Mouse (Mus musculus) hindlimb bud, embryonic 11.5 days (tissue): ENCODE measurements around the gene Cmtr2.

Experiments
- DNase-seq: peaks from one replicate; pipeline ENCODE4 v3.0.0-alpha.2; 2012; ENCODE audit warnings: low read depth, low spot score; ENCODE audit errors: extremely low spot score

Cmtr2 gene

GRCm38 (mm10) chr8:110215365-110215764 is at the start of gene Cmtr2:
Gene Cmtr2 (plus strand): TSS chr8:110215665.
- no peak for DNase-seq

- no peak for DNase-seq
These were observed 49.2 kb upstream of the Cmtr2 start for GRCm38 (mm10) chr8:110166270-110166669.

GRCm38 (mm10) chr8:110168046-110168445 is 47.4 kb upstream of the Cmtr2 start, which contains the start of gene Calb2:
Gene Calb2 (minus strand): TSS chr8:110168210.
- no peak for DNase-seq

- no peak for DNase-seq
These were observed 43.3 kb upstream of the Cmtr2 start for GRCm38 (mm10) chr8:110172161-110172560.

GRCm38 (mm10) chr8:110174826-110175225 is 40.6 kb upstream of the Cmtr2 start:
- DNase-seq, result no peak

GRCm38 (mm10) chr8:110177359-110178155 is 37.9 kb upstream of the Cmtr2 start:
- no peak for DNase-seq

GRCm38 (mm10) chr8:110182735-110183367 is 32.6 kb upstream of the Cmtr2 start:
- DNase-seq, result no peak

GRCm38 (mm10) chr8:110183748-110184147 is 31.7 kb upstream of the Cmtr2 start:
- no peak for DNase-seq

GRCm38 (mm10) chr8:110185538-110185937 is 29.9 kb upstream of the Cmtr2 start:
- no peak for DNase-seq

GRCm38 (mm10) chr8:110188961-110189750 is 26.3 kb upstream of the Cmtr2 start:
- DNase-seq, result no peak

GRCm38 (mm10) chr8:110196678-110197077 is 18.8 kb upstream of the Cmtr2 start:
- peak; percentile 80 for DNase-seq

- DNase-seq, result no peak
These were observed 13.7 kb upstream of the Cmtr2 start for GRCm38 (mm10) chr8:110201806-110202205.

- DNase-seq, result no peak
These were observed 788 bp downstream of the Cmtr2 start for GRCm38 (mm10) chr8:110216253-110216652.

GRCm38 (mm10) chr8:110217198-110217597 is 1.7 kb downstream of the Cmtr2 start:
- no peak for DNase-seq

GRCm38 (mm10) chr8:110217681-110218131 is 2.2 kb downstream of the Cmtr2 start:
- peak; percentile 89 for DNase-seq

- DNase-seq, result no peak
These were observed 3.0 kb downstream of the Cmtr2 start for GRCm38 (mm10) chr8:110218511-110218910.

GRCm38 (mm10) chr8:110220936-110221335 is 5.5 kb downstream of the Cmtr2 start:
- DNase-seq, result no peak

- no peak for DNase-seq
These were observed 15.3 kb downstream of the Cmtr2 start for GRCm38 (mm10) chr8:110230803-110231202.

- DNase-seq, result no peak
These were observed 27.1 kb downstream of the Cmtr2 start for GRCm38 (mm10) chr8:110242278-110243177.

- no peak for DNase-seq
These were observed 29.1 kb downstream of the Cmtr2 start for GRCm38 (mm10) chr8:110244566-110244965.
